Mouse (Mus musculus) liver, postnatal 0 days (tissue): ENCODE measurements at regions not wholly inside any gene's neighbourhood (a gene's known extent, or its start where the extent isn't known, plus 50 kb on each side); places are given as distances from the start of the nearest gene placed in this dataset.

Experiments
- CTCF ChIP-seq: sonication (generic); IDR thresholded peaks from 2 replicates; pipeline ENCODE4 v1.5.1; 2016; ENCODE audit warnings: antibody characterized with exemption, low read depth
- EP300 ChIP-seq: IDR thresholded peaks from 2 replicates; pipeline ENCODE4 v1.6.1; 2016; ENCODE audit warnings: antibody characterized with exemption, low read depth, mild to moderate bottlenecking

GRCm38 (mm10) chr3:78698936-78699335 lies 587.4 kb downstream of the Rapgef2 start:
- TF ChIP-seq CTCF: no peak
- TF ChIP-seq EP300: no peak
